Mouse (Mus musculus): ENCODE measurements at regions not wholly inside any gene's neighbourhood (a gene's known extent, or its start where the extent isn't known, plus 50 kb on each side); places are given as distances from the start of the nearest gene placed in this dataset.

DNA sequence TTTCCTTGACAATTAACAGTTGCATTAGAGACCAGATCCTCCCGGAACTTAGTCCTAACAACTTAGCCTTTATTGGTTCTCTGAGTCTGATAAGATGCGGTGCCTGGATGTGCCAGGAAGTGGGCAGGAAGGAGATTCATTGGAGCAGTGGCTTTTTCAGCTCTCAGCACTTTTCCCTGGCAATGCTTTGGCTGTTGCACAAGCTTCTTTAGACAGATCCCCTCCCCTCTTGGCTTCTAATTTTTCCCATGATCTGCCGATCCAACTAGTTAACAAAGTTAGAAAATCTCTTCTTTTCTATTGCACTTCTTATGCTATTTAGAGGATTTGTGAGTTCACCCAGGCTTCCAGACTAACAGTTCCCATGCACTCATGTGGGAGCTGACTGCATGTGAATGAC lies 211.1 kb upstream of the Xrcc4 start:
- TF ChIP-seq CTCF (conservative IDR thresholded peaks at IDR 0.05; ENCODE audit: insufficient read depth, insufficient read length, low read depth, low read length) = no peak
- no peak for TF ChIP-seq POLR2A (IDR thresholded peaks at IDR 0.05; ENCODE audit: low read depth, low read length)
